Mouse (Mus musculus) myocyte (in vitro differentiated cells): ENCODE results near the gene Xrcc1.

ENCODE experiments used
- E2F4 ChIP-seq: IDR thresholded peaks from one replicate; pipeline ENCODE4 v1.6.1; 2011; ENCODE audit warnings: mild to moderate bottlenecking, control low read depth, moderate library complexity; ENCODE audit not compliant: insufficient read depth
- MYOD1 ChIP-seq, 3 experiments: IDR thresholded peaks; one replicate each; pipeline ENCODE4 v1.6.1; 2011; ENCODE audit warnings: control low read depth in 2 of 3, low read depth in 2 of 3, mild to moderate bottlenecking in 2 of 3, moderate library complexity in 1 of 3; ENCODE audit not compliant: insufficient read length in 2 of 3, control insufficient read depth in 1 of 3
- POLR2A ChIP-seq: IDR thresholded peaks from one replicate; pipeline ENCODE4 v1.6.1; 2011; ENCODE audit warnings: low read depth, mild to moderate bottlenecking, control low read depth, moderate library complexity; ENCODE audit not compliant: insufficient read length
- TCF3 ChIP-seq: IDR thresholded peaks from one replicate; pipeline ENCODE4 v1.6.1; 2011; ENCODE audit warnings: low read depth, control low read depth; ENCODE audit not compliant: insufficient read length

DNA sequence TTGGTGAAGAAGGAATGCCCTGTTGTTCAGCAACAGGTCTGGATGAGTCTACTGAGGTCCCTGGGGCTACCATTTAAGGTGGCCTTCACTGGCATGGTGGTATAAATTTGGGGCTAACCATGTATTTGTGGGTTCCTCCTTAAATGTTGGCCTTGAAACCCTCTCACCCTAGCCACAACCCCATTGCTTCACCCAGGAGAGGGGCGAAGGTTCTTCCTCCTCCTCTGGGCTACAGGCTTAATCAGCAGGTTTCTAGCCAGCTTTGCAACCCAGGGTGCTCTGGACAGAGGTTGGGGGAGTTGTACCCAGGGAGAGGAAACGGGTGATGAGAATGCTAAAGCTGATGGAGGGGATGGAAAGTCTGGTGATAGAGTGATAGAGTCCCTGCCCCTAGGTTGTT lies 49.4 kb downstream of the Xrcc1 start:
- TF ChIP-seq POLR2A (no peak), E2F4 (no peak), MYOD1 (IDR thresholded peaks at IDR 0.05; ENCODE audit: control insufficient read depth in 1 of 3, insufficient read length in 2 of 3, low read depth in 2 of 3) (no peak), TCF3 (no peak)
